ENCODE assay signal across 13 mouse cellular contexts in the genomic region with DNA sequence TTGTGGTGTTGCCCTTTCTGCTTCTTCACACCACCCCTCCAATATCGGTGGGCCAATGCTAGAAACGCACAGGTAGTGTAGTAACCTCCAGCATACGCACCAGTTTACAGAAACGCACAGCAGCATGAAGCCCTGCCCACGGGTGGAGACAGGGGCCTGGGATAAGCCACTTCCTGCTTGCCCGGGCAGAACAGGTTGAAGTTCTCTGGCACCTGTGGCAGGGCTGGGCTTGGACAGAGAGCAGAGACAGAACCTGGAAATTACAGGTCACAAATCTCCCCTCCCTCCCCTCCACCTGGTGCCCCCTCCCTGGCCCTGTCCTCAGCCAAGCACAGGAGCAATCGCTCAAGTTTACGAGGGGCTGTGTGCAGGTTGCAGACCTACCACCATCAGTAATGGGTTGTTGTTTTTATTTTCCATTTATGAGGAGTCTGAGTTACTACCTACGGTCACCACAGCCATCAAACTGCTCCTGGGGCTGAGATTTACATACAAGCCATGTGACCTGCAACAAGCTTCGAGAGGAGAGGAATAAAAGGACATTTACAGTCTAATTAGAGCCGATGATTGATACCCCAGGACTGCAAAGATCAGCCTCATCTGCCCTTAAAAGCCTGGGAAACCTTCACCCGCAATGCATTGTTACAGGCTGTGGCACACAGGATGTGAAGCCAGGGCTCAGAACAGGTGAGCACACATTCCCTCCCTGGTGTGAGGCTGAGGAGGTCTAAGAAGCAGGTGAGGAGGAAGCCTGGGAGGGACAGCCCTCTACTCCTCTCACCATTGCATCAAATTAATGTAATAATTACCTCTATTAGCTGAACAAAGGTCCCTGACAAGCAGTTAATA.
DNase-seq lines count a peak whose midpoint lies in the region; ATAC-seq and TF ChIP-seq lines count a peak whose summit lies in the region.
"Had no signal": no experiment of that assay in that cellular context is flagged by ENCODE, and none has a peak within 500 bp of the region (broad histone marks: within the 10 kb centered on the region; RNA-seq: fewer than 3 reads in every experiment).

No protein-coding gene starts in this region.

- peak overlapping the region; percentile 14; the same call in 1 of the 2 replicates for H3K4me3 ChIP-seq in intestine, postnatal 0 days (ENCODE audit: low read depth, low read length)
- no peak overlapping the region for H3K4me3 ChIP-seq in kidney, embryonic 16.5 days (ENCODE audit: low read length)
- peak overlapping the region; percentile 39 for H3K4me3 ChIP-seq in small intestine, adult 2 months (ENCODE audit: low read depth, low read length)
- H3K4me3 ChIP-seq: embryonic facial prominence, embryonic 13.5 days; heart, embryonic 15.5 days had no signal

- H3K27ac ChIP-seq in intestine, postnatal 0 days (ENCODE audit: low read depth, low read length): peak overlapping the region; percentile 83
- 0 out of 2 replicates have a peak overlapping the region, but pooled peaks have one; percentile 6 for H3K27ac ChIP-seq in kidney, embryonic 16.5 days (ENCODE audit: low read length)
- peak overlapping the region; percentile 88 for H3K27ac ChIP-seq in small intestine, adult 2 months (ENCODE audit: insufficient read depth, low read depth, low read length)
- H3K27ac ChIP-seq: embryonic facial prominence, embryonic 13.5 days; heart, embryonic 15.5 days had no signal

- WGBS in intestine, postnatal 0 days: 28% methylated on average over 12 of the region's 12 CpGs
- 18% methylated on average over 12 of the region's 12 CpGs for WGBS in kidney, embryonic 16.5 days
- WGBS in small intestine, adult 2 months: 24% methylated on average over 12 of the region's 12 CpGs

- H3K36me3 ChIP-seq in intestine, postnatal 0 days (ENCODE audit: control insufficient read depth, insufficient read depth): no peaks in the 10 kb centered on the region
- H3K36me3 ChIP-seq in kidney, embryonic 16.5 days (ENCODE audit: insufficient read depth, low read length): no peaks in the 10 kb centered on the region
- H3K36me3 ChIP-seq in small intestine, adult 2 months (ENCODE audit: control insufficient read depth, insufficient read depth, low read length): no peaks in the 10 kb centered on the region
- H3K36me3 ChIP-seq: embryonic facial prominence, embryonic 13.5 days; heart, embryonic 15.5 days had no signal

- H3K9me3 ChIP-seq in intestine, postnatal 0 days (ENCODE audit: control insufficient read depth): no peaks in the 10 kb centered on the region
- no peaks in the 10 kb centered on the region for H3K9me3 ChIP-seq in kidney, embryonic 16.5 days (ENCODE audit: low read length)
- H3K9me3 ChIP-seq: embryonic facial prominence, embryonic 13.5 days; heart, embryonic 15.5 days had no signal

- no peaks in the 10 kb centered on the region for H3K27me3 ChIP-seq in intestine, postnatal 0 days (replicated peaks; ENCODE audit: control insufficient read depth, insufficient read depth, low read length)
- H3K27me3 ChIP-seq in kidney, embryonic 16.5 days (ENCODE audit: insufficient read depth, low read length): no peaks in the 10 kb centered on the region
- no peaks in the 10 kb centered on the region for H3K27me3 ChIP-seq in small intestine, adult 2 months (ENCODE audit: control insufficient read depth, insufficient read depth, low read length)
- H3K27me3 ChIP-seq: embryonic facial prominence, embryonic 13.5 days; heart, embryonic 15.5 days had no signal

- H3K9ac ChIP-seq in intestine, postnatal 0 days (ENCODE audit: low read depth, low read length): peak overlapping the region; percentile 18; the same call in 1 of the 2 replicates
- no peak overlapping the region for H3K9ac ChIP-seq in kidney, embryonic 16.5 days (replicated peaks; ENCODE audit: low read length)
- H3K9ac ChIP-seq: embryonic facial prominence, embryonic 13.5 days; heart, embryonic 15.5 days had no signal

- peaks cover 12% of the 10 kb centered on the region for H3K4me1 ChIP-seq in intestine, postnatal 0 days (replicated peaks; ENCODE audit: control insufficient read depth, insufficient read depth, low read length)
- peaks cover 17% of the 10 kb centered on the region; the same call in 1 of the 2 replicates for H3K4me1 ChIP-seq in kidney, embryonic 16.5 days (ENCODE audit: insufficient read depth, low read length)
- H3K4me1 ChIP-seq in small intestine, adult 2 months (ENCODE audit: control insufficient read depth, insufficient read depth, insufficient read length, low read length): peaks cover 33% of the 10 kb centered on the region; the same call in 1 of the 2 replicates

- DNase-seq in thymus, postnatal 4 days: peak; percentile 12
- no peak for DNase-seq in thymus, postnatal 14 days
- no peak for DNase-seq in left cerebral cortex, adult 18-20 months (ENCODE audit: low spot score in 2 of 2)
- DNase-seq in spleen, adult 12 weeks (ENCODE audit: low spot score): no peak
- no peak for DNase-seq in layer of hippocampus, postnatal 25 days (ENCODE audit: extremely low spot score in 1 of 2, low spot score in 1 of 2)
- DNase-seq: adrenal gland, postnatal 36 days; cerebellum, adult 8-10 months; lung, adult 18-20 months had no signal

- TF ChIP-seq CTCF in intestine, postnatal 0 days (IDR thresholded peaks at IDR 0.05; ENCODE audit: low read depth): no peak
- no peak for TF ChIP-seq CTCF in small intestine, adult 2 months (IDR thresholded peaks at IDR 0.05; ENCODE audit: extremely low read depth, insufficient read length, insufficient replicate concordance, low read depth, low read length)

- ATAC-seq in intestine, postnatal 0 days: peak; percentile 91
- peak; percentile 82 for ATAC-seq in kidney, embryonic 16.5 days (ENCODE audit: low FRiP score, low TSS enrichment)

- TF ChIP-seq POLR2A in small intestine, adult 2 months (IDR thresholded peaks at IDR 0.05; ENCODE audit: low read depth, low read length): peak; percentile 31; the same call in 1 of the 2 replicates

- peak overlapping the region; percentile 55 for H3K4me2 ChIP-seq in intestine, postnatal 0 days (replicated peaks; ENCODE audit: low read depth)
- no peak overlapping the region for H3K4me2 ChIP-seq in kidney, embryonic 16.5 days (replicated peaks; ENCODE audit: low read depth, low read length)
- H3K4me2 ChIP-seq: embryonic facial prominence, embryonic 13.5 days; heart, embryonic 15.5 days had no signal

Comparison
In these comparisons a context has a peak if more than half of its experiments do, and no peak if none do; other contexts are left out.
1. H3K27ac ChIP-seq: peak in every context shown above with its lines; median percentile 88 in small intestine, adult 2 months; 83 in intestine, postnatal 0 days; 6 in kidney, embryonic 16.5 days.